Mouse (Mus musculus) embryonic fibroblast, embryonic 13.5 days (primary cell): ENCODE measurements around the gene Kars. TPM values are rescaled to one million over a fixed set of nuclear protein-coding genes. Genes with fewer than 3 reads are reported as not detected.

ENCODE experiments used
- H3K27ac ChIP-seq: 2 replicates; pipeline ENCODE4 v1.5.1; 2012; ENCODE audit warnings: low read length, control low read depth, inconsistent platforms; ENCODE audit not compliant: insufficient read depth
- H3K4me1 ChIP-seq: 2 replicates; pipeline ENCODE4 v1.6.1; 2011; ENCODE audit warnings: low read length; ENCODE audit not compliant: control insufficient read depth, insufficient read depth
- H3K4me3 ChIP-seq: 2 replicates; pipeline ENCODE4 v1.5.1; 2011; ENCODE audit warnings: mild to moderate bottlenecking, control low read depth, low read length; ENCODE audit not compliant: insufficient read depth
- CTCF ChIP-seq: IDR thresholded peaks from 2 replicates; pipeline ENCODE4 v1.5.1; 2011; ENCODE audit warnings: mild to moderate bottlenecking, control low read depth, low read length, moderate library complexity, borderline replicate concordance; ENCODE audit not compliant: insufficient read depth
- POLR2A ChIP-seq: IDR thresholded peaks from 2 replicates; pipeline ENCODE4 v1.6.1; 2011; ENCODE audit warnings: low read depth, mild to moderate bottlenecking, control low read depth, low read length, moderate library complexity
- polyA plus RNA-seq: library from polyadenylated mRNA; stranded (reverse); fragments of >200 nt; gene quantifications from 2 replicates; pipeline ENCODE4 v1.2.4, GENCODE M21; 2011; ENCODE audit warnings: low read depth; ENCODE audit not compliant: missing spikeins, insufficient read length

The Kars gene
- polyA plus RNA-seq, 1 experiment: 154 TPM

- Histone ChIP-seq H3K4me3 (no peak overlapping the region), H3K4me1 (no peaks in the 10 kb centered on the region), H3K27ac (no peak overlapping the region)
- TF ChIP-seq POLR2A (no peak), CTCF (no peak)
These were observed 59.2 kb downstream of the Kars start for GRCm38 (mm10) chr8:111951936-111952335.

- H3K4me1 ChIP-seq: no peaks in the 10 kb centered on the region
- TF ChIP-seq CTCF: no peak
- TF ChIP-seq POLR2A: no peak
- H3K27ac ChIP-seq: no peak overlapping the region
- H3K4me3 ChIP-seq: no peak overlapping the region
These were observed 59.8 kb downstream of the Kars start for GRCm38 (mm10) chr8:111951317-111951716.

- no peak overlapping the region for H3K27ac ChIP-seq
- no peak overlapping the region for H3K4me3 ChIP-seq
- no peak for TF ChIP-seq CTCF
- no peak for TF ChIP-seq POLR2A
- no peaks in the 10 kb centered on the region for H3K4me1 ChIP-seq
These were observed 60.3 kb downstream of the Kars start for GRCm38 (mm10) chr8:111950846-111951245.

GRCm38 (mm10) chr8:111947954-111948353 lies 63.2 kb downstream of the Kars start:
- no peak for TF ChIP-seq POLR2A
- TF ChIP-seq CTCF: no peak
- H3K4me1 ChIP-seq: no peaks in the 10 kb centered on the region
- no peak overlapping the region for H3K4me3 ChIP-seq
- H3K27ac ChIP-seq: no peak overlapping the region

GRCm38 (mm10) chr8:111947144-111947543 lies 64.0 kb downstream of the Kars start:
- H3K4me3 ChIP-seq: no peak overlapping the region
- no peak overlapping the region for H3K27ac ChIP-seq
- TF ChIP-seq POLR2A: no peak
- TF ChIP-seq CTCF: no peak
- no peaks in the 10 kb centered on the region for H3K4me1 ChIP-seq

GRCm38 (mm10) chr8:111943544-111943943 lies 67.6 kb downstream of the Kars start:
- no peaks in the 10 kb centered on the region for H3K4me1 ChIP-seq
- no peak for TF ChIP-seq POLR2A
- TF ChIP-seq CTCF: no peak
- H3K4me3 ChIP-seq: no peak overlapping the region
- H3K27ac ChIP-seq: no peak overlapping the region

Other genes starting within 250 kb of the Kars start
- gene Cfdp1, start 157.0 kb downstream of the Kars start, polyA plus RNA-seq: 120 and 149 TPM in 2 replicates
- 2.6 and 3.2 TPM in 2 replicates for gene Tmem170, start 134.6 kb downstream of the Kars start, polyA plus RNA-seq
- 0.79 and 1.9 TPM in 2 replicates for gene Chst5, start 100.9 kb downstream of the Kars start, polyA plus RNA-seq
- 11.4 and 12.2 TPM in 2 replicates for gene Tmem231, start 77.4 kb downstream of the Kars start, polyA plus RNA-seq
- 51.0 and 61.1 TPM in 2 replicates for gene Gabarapl2, start 70.6 kb downstream of the Kars start, polyA plus RNA-seq
- gene Adat1, start 19.0 kb downstream of the Kars start, polyA plus RNA-seq: 3.7 and 4.2 TPM in 2 replicates
- gene Terf2ip, start 75 bp upstream of the Kars start, polyA plus RNA-seq: 7.5 and 8.0 TPM in 2 replicates
- 0.33 TPM in 1 of 2 replicates, not detected in the other for gene Gm6793, start 3.7 kb upstream of the Kars start, polyA plus RNA-seq